Mouse (Mus musculus) C2C12 (cell line): Measurements from ENCODE around the gene Nrp1.

ENCODE experiments used
- CTCF ChIP-seq: IDR thresholded peaks from one replicate; pipeline ENCODE4 v1.5.1; 2011; ENCODE audit not compliant: control insufficient read depth, insufficient read depth, insufficient read length
- MYOG ChIP-seq: IDR thresholded peaks from one replicate; pipeline ENCODE4 v1.6.1; 2011; ENCODE audit not compliant: control insufficient read depth, insufficient read length; ENCODE audit errors: extremely low read depth
- USF1 ChIP-seq: IDR thresholded peaks from one replicate; pipeline ENCODE4 v1.6.1; 2011; ENCODE audit warnings: low read depth, mild to moderate bottlenecking, control low read depth, moderate library complexity

- TF ChIP-seq CTCF, result no peak
- no peak for TF ChIP-seq USF1
- no peak for TF ChIP-seq MYOG
Observed at GRCm38 (mm10) chr8:128525912-128526311, 167.5 kb downstream of the Nrp1 start.
